Mouse (Mus musculus) right cerebral cortex, postnatal 36 days (tissue): Measurements from ENCODE around the gene Tjp1.
A peak's percentile ranks its signal among the peaks of the same experiment; 100 is the strongest.

Experiments
- DNase-seq, 2 experiments: peaks; one replicate each; pipeline ENCODE4 v3.0.0; 2022; ENCODE audit warnings: low spot score in 2 of 2, mixed read lengths in 1 of 2

The Tjp1 gene

GRCm38 (mm10) chr7:65389539-65389938, 138.0 kb downstream of the Tjp1 start:
- DNase-seq: no peak

- no peak for DNase-seq
These were observed 139.2 kb downstream of the Tjp1 start for GRCm38 (mm10) chr7:65388243-65389013.

GRCm38 (mm10) chr7:65387560-65388175, 139.9 kb downstream of the Tjp1 start:
- no peak for DNase-seq

- DNase-seq: no peak
These were observed 142.8 kb downstream of the Tjp1 start for GRCm38 (mm10) chr7:65384775-65385174.

GRCm38 (mm10) chr7:65382515-65383283, 144.9 kb downstream of the Tjp1 start:
- no peak for DNase-seq

GRCm38 (mm10) chr7:65381896-65382295, 145.7 kb downstream of the Tjp1 start:
- no peak for DNase-seq

GRCm38 (mm10) chr7:65380716-65381115, 146.9 kb downstream of the Tjp1 start:
- no peak for DNase-seq

- no peak for DNase-seq
These were observed 148.6 kb downstream of the Tjp1 start for GRCm38 (mm10) chr7:65378818-65379565.

- DNase-seq: no peak
These were observed 150.1 kb downstream of the Tjp1 start for GRCm38 (mm10) chr7:65377521-65377920.

- DNase-seq: no peak
These were observed 152.0 kb downstream of the Tjp1 start for GRCm38 (mm10) chr7:65375621-65376020.

- DNase-seq: no peak
These were observed 152.4 kb downstream of the Tjp1 start for GRCm38 (mm10) chr7:65375176-65375575.

- no peak for DNase-seq
These were observed 154.2 kb downstream of the Tjp1 start for GRCm38 (mm10) chr7:65373336-65373735.

GRCm38 (mm10) chr7:65371765-65372164, 155.8 kb downstream of the Tjp1 start:
- DNase-seq: no peak

GRCm38 (mm10) chr7:65370787-65371616, 156.6 kb downstream of the Tjp1 start:
- DNase-seq: peak; percentile 81 to 84

GRCm38 (mm10) chr7:65370381-65370786, 157.2 kb downstream of the Tjp1 start:
- DNase-seq: no peak

- DNase-seq: no peak
These were observed 158.5 kb downstream of the Tjp1 start for GRCm38 (mm10) chr7:65369101-65369500.

- DNase-seq: no peak
These were observed 160.0 kb downstream of the Tjp1 start for GRCm38 (mm10) chr7:65367386-65368245.

GRCm38 (mm10) chr7:65366153-65366552, 161.4 kb downstream of the Tjp1 start:
- DNase-seq: no peak

GRCm38 (mm10) chr7:65365560-65365959, 162.0 kb downstream of the Tjp1 start:
- DNase-seq: no peak

- no peak for DNase-seq
These were observed 167.3 kb downstream of the Tjp1 start for GRCm38 (mm10) chr7:65360278-65360677.
